ENCODE assay signal across 19 mouse cellular contexts in the genomic region with DNA sequence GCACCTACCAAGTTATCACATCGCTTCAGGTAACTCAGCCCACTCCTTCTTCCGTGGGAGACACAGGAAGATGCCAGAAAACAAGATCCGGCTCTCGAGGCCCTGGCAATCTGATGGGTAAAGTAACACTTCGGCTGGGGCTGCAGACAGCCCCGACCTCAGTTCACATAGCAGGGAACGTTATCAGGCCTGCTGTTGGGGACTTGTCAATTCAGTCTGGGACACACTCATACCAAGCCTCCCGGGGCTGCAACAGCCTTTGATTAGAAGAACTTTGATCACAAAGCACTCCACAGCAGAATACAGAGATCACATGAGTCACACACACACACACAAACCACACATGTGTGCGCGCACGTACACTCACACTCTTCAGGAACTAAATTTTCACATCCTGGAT.
DNase-seq lines count a peak whose midpoint lies in the region; ATAC-seq and TF ChIP-seq lines count a peak whose summit lies in the region.
"Had no signal": no experiment of that assay in that cellular context is flagged by ENCODE, and none has a peak within 500 bp of the region (broad histone marks: within the 10 kb centered on the region; RNA-seq: fewer than 3 reads in every experiment).

No protein-coding gene starts in this region.

- WGBS in heart, embryonic 16.5 days, result 25% methylated on average over 11 of the region's 11 CpGs
- 53% methylated on average over 11 of the region's 11 CpGs for WGBS in embryonic facial prominence, embryonic 14.5 days
- WGBS in limb, embryonic 14.5 days, result 45% methylated on average over 11 of the region's 11 CpGs
- 76% methylated on average over 11 of the region's 11 CpGs for WGBS in forebrain, embryonic 12.5 days

- H3K4me2 ChIP-seq in heart, embryonic 16.5 days (ENCODE audit: low read depth, low read length), result peak overlapping the region; percentile 44
- peak overlapping the region; percentile 36 for H3K4me2 ChIP-seq in embryonic facial prominence, embryonic 14.5 days (ENCODE audit: low read depth, low read length)
- H3K4me2 ChIP-seq in limb, embryonic 14.5 days (replicated peaks; ENCODE audit: low read depth, low read length, severe bottlenecking), result 0 out of 2 replicates have a peak overlapping the region, but pooled peaks have one; percentile 15
- H3K4me2 ChIP-seq in forebrain, embryonic 12.5 days, result no peak overlapping the region
- H3K4me2 ChIP-seq: kidney, embryonic 15.5 days; midbrain, embryonic 15.5 days had no signal

- intact Hi-C loops in heart, postnatal 25 days (cut with DNase I), result no loop called here

- peak; percentile 73 for ATAC-seq in heart, embryonic 16.5 days (replicated peaks; ENCODE audit: extremely low read depth, insufficient read depth, low FRiP score)
- no peak for ATAC-seq in embryonic facial prominence, embryonic 14.5 days (ENCODE audit: low read depth)
- no peak for ATAC-seq in limb, embryonic 14.5 days (ENCODE audit: low FRiP score, low read depth)
- ATAC-seq in forebrain, embryonic 12.5 days (ENCODE audit: low FRiP score), result no peak
- ATAC-seq: hindbrain, embryonic 16.5 days; intestine, embryonic 16.5 days; midbrain, embryonic 15.5 days had no signal

- no peaks in the 10 kb centered on the region for H3K9me3 ChIP-seq in heart, embryonic 16.5 days (replicated peaks; ENCODE audit: control insufficient read depth, low read length)
- H3K9me3 ChIP-seq in embryonic facial prominence, embryonic 14.5 days (ENCODE audit: control insufficient read depth, low read length), result no peaks in the 10 kb centered on the region
- no peaks in the 10 kb centered on the region for H3K9me3 ChIP-seq in limb, embryonic 14.5 days (ENCODE audit: control insufficient read depth, low read length)
- no peaks in the 10 kb centered on the region for H3K9me3 ChIP-seq in forebrain, embryonic 12.5 days
- H3K9me3 ChIP-seq: forebrain, embryonic 10.5 days; kidney, embryonic 15.5 days; midbrain, embryonic 15.5 days had no signal

- peaks cover 10% of the 10 kb centered on the region for H3K4me1 ChIP-seq in heart, embryonic 16.5 days (ENCODE audit: control insufficient read depth, insufficient read depth, low read length)
- peaks cover 6% of the 10 kb centered on the region for H3K4me1 ChIP-seq in embryonic facial prominence, embryonic 14.5 days (ENCODE audit: control insufficient read depth, insufficient read depth, low read length)
- H3K4me1 ChIP-seq in limb, embryonic 14.5 days (ENCODE audit: control insufficient read depth, insufficient read depth, low read length), result peaks cover 14% of the 10 kb centered on the region
- H3K4me1 ChIP-seq in forebrain, embryonic 12.5 days, result peaks cover 5% of the 10 kb centered on the region
- H3K4me1 ChIP-seq: midbrain, embryonic 15.5 days had no signal

- H3K4me3 ChIP-seq in heart, embryonic 16.5 days (ENCODE audit: low read length), result peak overlapping the region; percentile 14; the same call in 1 of the 2 replicates
- no peak overlapping the region for H3K4me3 ChIP-seq in embryonic facial prominence, embryonic 14.5 days (ENCODE audit: low read depth, low read length)
- H3K4me3 ChIP-seq in limb, embryonic 14.5 days (replicated peaks; ENCODE audit: low read length), result no peak overlapping the region
- no peak overlapping the region for H3K4me3 ChIP-seq in forebrain, embryonic 12.5 days (replicated peaks)
- H3K4me3 ChIP-seq: forebrain, embryonic 10.5 days; kidney, embryonic 15.5 days; midbrain, embryonic 15.5 days; myocyte had no signal

- H3K9ac ChIP-seq in heart, embryonic 16.5 days (ENCODE audit: low read length), result peak overlapping the region; percentile 43; the same call in 1 of the 2 replicates
- H3K9ac ChIP-seq in embryonic facial prominence, embryonic 14.5 days (ENCODE audit: low read depth, low read length), result 0 out of 2 replicates have a peak overlapping the region, but pooled peaks have one; percentile 0
- 0 out of 2 replicates have a peak overlapping the region, but pooled peaks have one; percentile 25 for H3K9ac ChIP-seq in limb, embryonic 14.5 days (ENCODE audit: low read depth, low read length, severe bottlenecking)
- H3K9ac ChIP-seq in forebrain, embryonic 12.5 days, result no peak overlapping the region
- H3K9ac ChIP-seq: kidney, embryonic 15.5 days; midbrain, embryonic 15.5 days had no signal

- peak; percentile 64 for DNase-seq in heart, adult 11 months
- DNase-seq in heart, adult 9 months (ENCODE audit: low spot score in 2 of 2), result no peak
- no peak for DNase-seq in heart, postnatal 25 days (ENCODE audit: low spot score)
- DNase-seq in embryonic facial prominence, embryonic 14.5 days (ENCODE audit: low spot score), result no peak
- DNase-seq in limb, embryonic 14.5 days (ENCODE audit: low spot score), result no peak
- DNase-seq: cerebellum, adult 9-11 months; kidney, postnatal 4 days; layer of hippocampus, adult 9-11 months; liver; lung, postnatal 14 days had no signal

- no peaks in the 10 kb centered on the region for H3K36me3 ChIP-seq in heart, embryonic 16.5 days (ENCODE audit: control insufficient read depth, insufficient read depth)
- H3K36me3 ChIP-seq in embryonic facial prominence, embryonic 14.5 days (ENCODE audit: control insufficient read depth, insufficient read depth, low read length), result no peaks in the 10 kb centered on the region
- H3K36me3 ChIP-seq in limb, embryonic 14.5 days (ENCODE audit: control insufficient read depth, insufficient read depth, low read length), result no peaks in the 10 kb centered on the region
- H3K36me3 ChIP-seq in forebrain, embryonic 12.5 days (replicated peaks), result no peaks in the 10 kb centered on the region
- H3K36me3 ChIP-seq: forebrain, embryonic 10.5 days; kidney, embryonic 15.5 days; midbrain, embryonic 15.5 days had no signal

- TF ChIP-seq POLR2A in limb, embryonic 14.5 days (IDR thresholded peaks at IDR 0.05; ENCODE audit: borderline replicate concordance, extremely low read depth, insufficient read depth, insufficient read length), result no peak

- H3K27ac ChIP-seq in heart, embryonic 16.5 days (ENCODE audit: low read length), result no peak overlapping the region
- no peak overlapping the region for H3K27ac ChIP-seq in embryonic facial prominence, embryonic 14.5 days (replicated peaks; ENCODE audit: low read depth, low read length)
- no peak overlapping the region for H3K27ac ChIP-seq in limb, embryonic 14.5 days (replicated peaks; ENCODE audit: low read depth, low read length)
- H3K27ac ChIP-seq in forebrain, embryonic 12.5 days, result no peak overlapping the region
- H3K27ac ChIP-seq: forebrain, embryonic 10.5 days; kidney, embryonic 15.5 days; midbrain, embryonic 15.5 days had no signal

- H3K27me3 ChIP-seq in heart, embryonic 16.5 days (ENCODE audit: control insufficient read depth, insufficient read depth, low read length), result no peaks in the 10 kb centered on the region
- no peaks in the 10 kb centered on the region for H3K27me3 ChIP-seq in embryonic facial prominence, embryonic 14.5 days (replicated peaks; ENCODE audit: control insufficient read depth, insufficient read depth, low read length)
- no peaks in the 10 kb centered on the region for H3K27me3 ChIP-seq in limb, embryonic 14.5 days (ENCODE audit: control insufficient read depth, insufficient read depth, low read length)
- H3K27me3 ChIP-seq in forebrain, embryonic 12.5 days, result no peaks in the 10 kb centered on the region
- H3K27me3 ChIP-seq: CH12.LX; kidney, embryonic 15.5 days; midbrain, embryonic 15.5 days had no signal
